Mouse (Mus musculus) layer of hippocampus, adult 2 months (tissue): Measurements from ENCODE around the gene Tepp. TPM values are rescaled to one million over a fixed set of nuclear protein-coding genes. Genes with fewer than 3 reads are reported as not detected.

Experiments
- DNase-seq, 2 experiments: peaks; one replicate each; pipeline ENCODE4 v3.0.0; 2022; ENCODE audit warnings: low spot score in 2 of 2
- H3K27ac ChIP-seq: fragments of 200-600 bp; 2 replicates; pipeline ENCODE4 v1.8.1; 2022
- H3K4me3 ChIP-seq: fragments of 200-600 bp; 2 replicates; pipeline ENCODE4 v1.8.1; 2022; ENCODE audit warnings: mild to moderate bottlenecking
- CTCF ChIP-seq: fragments of 200-600 bp; conservative IDR thresholded peaks from 2 replicates; pipeline ENCODE4 v1.8.1; 2022; ENCODE audit warnings: antibody characterized with exemption, mild to moderate bottlenecking, moderate library complexity
- total RNA-seq, 2 experiments: library from RNA; stranded (reverse); gene quantifications; 2 replicates each; pipeline ENCODE4 v1.2.3; 2021

Tepp gene
- total RNA-seq, 2 experiments from 2014 or later: 0.67 TPM; not detected in 1

GRCm38 (mm10) chr8:95335706-95336105, 25.3 kb downstream of the Tepp start:
- Histone ChIP-seq H3K27ac (no peak overlapping the region), H3K4me3 (no peak overlapping the region)
- no peak for TF ChIP-seq CTCF

GRCm38 (mm10) chr8:95336363-95336762, 26.0 kb downstream of the Tepp start:
- no peak for TF ChIP-seq CTCF
- no peak for DNase-seq
- Histone ChIP-seq H3K4me3 (no peak overlapping the region), H3K27ac (no peak overlapping the region)

More at GRCm38 (mm10) chr8:95335706-95336105, 25.3 kb downstream of the Tepp start:
- DNase-seq: no peak

GRCm38 (mm10) chr8:95341721-95342120, 31.4 kb downstream of the Tepp start:
- H3K27ac ChIP-seq: no peak overlapping the region
- H3K4me3 ChIP-seq: no peak overlapping the region
- no peak for DNase-seq
- no peak for TF ChIP-seq CTCF

- DNase-seq: no peak
These were observed 34.3 kb downstream of the Tepp start for GRCm38 (mm10) chr8:95344668-95345067.

GRCm38 (mm10) chr8:95346643-95347545, 36.5 kb downstream of the Tepp start:
- Histone ChIP-seq H3K4me3 (no peak overlapping the region), H3K27ac (peak overlapping the region; percentile 63)
- peak; percentile 91 for TF ChIP-seq CTCF
- DNase-seq: peak; percentile 65 to 87

More at GRCm38 (mm10) chr8:95344668-95345067, 34.3 kb downstream of the Tepp start:
- TF ChIP-seq CTCF: peak; percentile 71
- Histone ChIP-seq H3K4me3 (no peak overlapping the region), H3K27ac (no peak overlapping the region)

- Histone ChIP-seq H3K27ac (peak overlapping the region; percentile 63), H3K4me3 (no peak overlapping the region; the same call in 1 of the 2 replicates)
- no peak for TF ChIP-seq CTCF
- no peak for DNase-seq
These were observed 38.0 kb downstream of the Tepp start for GRCm38 (mm10) chr8:95348356-95348755.

- Histone ChIP-seq H3K4me3 (peak overlapping the region; percentile 26; the same call in 1 of the 2 replicates), H3K27ac (peak overlapping the region; percentile 68)
- peak; percentile 69 to 73 for DNase-seq
- peak; percentile 46 for TF ChIP-seq CTCF
These were observed 38.7 kb downstream of the Tepp start for GRCm38 (mm10) chr8:95348811-95349630.

- peak; percentile 73 for TF ChIP-seq CTCF
- H3K4me3 ChIP-seq: peak overlapping the region; percentile 85; the same call in 1 of the 2 replicates
- no peak for DNase-seq
- no peak overlapping the region for H3K27ac ChIP-seq
These were observed 41.1 kb downstream of the Tepp start for GRCm38 (mm10) chr8:95351461-95351860.

- no peak for TF ChIP-seq CTCF
- DNase-seq: peak; percentile 49 to 65
- Histone ChIP-seq H3K27ac (peak within 1 kb of the TSS; percentile 86), H3K4me3 (peak within 1 kb of the TSS; percentile 85)
These were observed 41.9 kb downstream of the Tepp start, which contains the start of gene Mmp15 for GRCm38 (mm10) chr8:95352151-95352870. Gene Mmp15, plus strand, starts transcription at chr8:95352268.

- Histone ChIP-seq H3K4me3 (peak overlapping the region; percentile 85), H3K27ac (peak overlapping the region; percentile 86)
- 0 out of 2 replicates have a peak, but pooled peaks have one; percentile 16 for TF ChIP-seq CTCF
- DNase-seq: no peak
These were observed 42.8 kb downstream of the Tepp start for GRCm38 (mm10) chr8:95352871-95353866.

- DNase-seq: no peak
- no peak overlapping the region for H3K4me3 ChIP-seq
- TF ChIP-seq CTCF: no peak
- H3K27ac ChIP-seq: no peak overlapping the region
These were observed 44.2 kb downstream of the Tepp start for GRCm38 (mm10) chr8:95354606-95355005.
